Mouse (Mus musculus) limb, embryonic 11.5 days (tissue): ENCODE measurements at regions not wholly inside any gene's neighbourhood (a gene's known extent, or its start where the extent isn't known, plus 50 kb on each side); places are given as distances from the start of the nearest gene placed in this dataset.

ENCODE experiments used
- ATAC-seq: fragments of 200-750 bp; cut with Nextera tagmentation; 2 replicates; pipeline ENCODE4 v1.8.0; 2017; ENCODE audit warnings: low read depth; ENCODE audit not compliant: insufficient number of reproducible peaks, low FRiP score, low TSS enrichment
- DNase-seq: peaks from one replicate; pipeline ENCODE4 v3.0.0-alpha.2; 2015; ENCODE audit warnings: low spot score
- H3K27ac ChIP-seq: fragments of 300-500 bp; sonication (generic); replicated peaks from 2 replicates; pipeline ENCODE4 v1.5.1; 2014; ENCODE audit warnings: low read depth, mild to moderate bottlenecking, low read length
- H3K27me3 ChIP-seq: fragments of 300-500 bp; sonication (generic); 2 replicates; pipeline ENCODE4 v1.6.1; 2014; ENCODE audit warnings: mild to moderate bottlenecking, low read length, mixed read lengths; ENCODE audit not compliant: control insufficient read depth, insufficient read depth
- H3K36me3 ChIP-seq: fragments of 300-500 bp; sonication (generic); 2 replicates; pipeline ENCODE4 v1.6.1; 2014; ENCODE audit warnings: mild to moderate bottlenecking, low read length, moderate library complexity, mixed read lengths; ENCODE audit not compliant: control insufficient read depth, insufficient read depth
- H3K4me1 ChIP-seq: fragments of 300-500 bp; sonication (generic); 2 replicates; pipeline ENCODE4 v1.6.1; 2014; ENCODE audit warnings: low read length, mixed read lengths; ENCODE audit not compliant: control insufficient read depth, insufficient read depth
- H3K4me2 ChIP-seq: fragments of 300-500 bp; sonication (generic); 2 replicates; pipeline ENCODE4 v1.6.1; 2014; ENCODE audit warnings: low read depth, mild to moderate bottlenecking, moderate library complexity; ENCODE audit not compliant: severe bottlenecking
- H3K4me3 ChIP-seq: fragments of 300-500 bp; sonication (generic); 2 replicates; pipeline ENCODE4 v1.5.1; 2014; ENCODE audit warnings: low read depth, low read length
- H3K9ac ChIP-seq: fragments of 300-500 bp; sonication (generic); 2 replicates; pipeline ENCODE4 v1.6.1; 2014; ENCODE audit warnings: mild to moderate bottlenecking, low read length
- H3K9me3 ChIP-seq: fragments of 300-500 bp; sonication (generic); 2 replicates; pipeline ENCODE4 v1.6.1; 2016; ENCODE audit warnings: low read length; ENCODE audit not compliant: control insufficient read depth
- WGBS: fragments of 180-500 bp; shearing (Covaris S2); extraction: QIAGEN DNeasy Blood & Tissue Kit; methylation state at CpG from one replicate; pipeline ENCODE4 v1.1.7; 2014; 5-methylcytosine and 5-hydroxymethylcytosine counted together

DNA sequence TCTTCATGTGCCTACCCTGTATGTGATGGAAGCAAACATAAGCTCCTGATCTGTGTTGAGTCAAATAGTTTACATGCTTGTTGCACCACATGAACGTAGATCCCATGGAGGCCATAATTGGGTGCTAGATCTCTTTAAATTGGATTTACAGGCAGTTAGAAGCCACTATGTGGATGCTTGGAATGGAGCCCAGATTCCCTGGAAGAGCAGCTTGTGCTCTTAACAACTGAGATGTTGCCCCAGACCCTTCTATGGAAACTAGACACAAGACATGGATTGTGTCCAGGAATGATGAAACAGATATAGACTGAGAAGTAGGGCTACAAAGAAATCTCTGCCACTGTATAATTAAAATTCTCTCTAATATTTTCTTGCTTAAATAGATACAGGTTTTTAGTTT is 819.9 kb upstream of the Gm38303 start:
- no peaks in the 10 kb centered on the region for H3K9me3 ChIP-seq
- DNase-seq (no peak), ATAC-seq (no peak)
- no peak overlapping the region for H3K27ac ChIP-seq
- H3K4me1 ChIP-seq = no peaks in the 10 kb centered on the region
- no peak overlapping the region for H3K4me2 ChIP-seq
- no peak overlapping the region for H3K9ac ChIP-seq
- H3K27me3 ChIP-seq = no peaks in the 10 kb centered on the region
- no peaks in the 10 kb centered on the region for H3K36me3 ChIP-seq
- WGBS = 78% methylated on average over 1 of the region's 1 CpGs
- no peak overlapping the region for H3K4me3 ChIP-seq
